Mouse (Mus musculus) liver, postnatal 0 days (tissue): ENCODE measurements around the gene Setd5. TPM values are rescaled to one million over a fixed set of nuclear protein-coding genes. Genes with fewer than 3 reads are reported as not detected.

Experiments
- ATAC-seq: fragments of 200-750 bp; cut with Nextera tagmentation; 2 replicates; pipeline ENCODE4 v1.8.0; 2017; ENCODE audit warnings: mild to moderate bottlenecking, moderate library complexity
- DNase-seq: peaks from one replicate; pipeline ENCODE4 v3.0.0-alpha.2; 2016
- H3K27ac ChIP-seq: fragments of 300-500 bp; sonication (generic); 2 replicates; pipeline ENCODE4 v1.5.1; 2014; ENCODE audit warnings: antibody characterized with exemption, moderate library complexity, mild to moderate bottlenecking, low read depth
- H3K27me3 ChIP-seq: fragments of 300-500 bp; sonication (generic); 2 replicates; pipeline ENCODE4 v1.6.1; 2014; ENCODE audit warnings: low read length, control low read depth, mixed read lengths; ENCODE audit not compliant: insufficient read depth
- H3K36me3 ChIP-seq: fragments of 300-500 bp; sonication (generic); replicated peaks from 2 replicates; pipeline ENCODE4 v1.6.1; 2014; ENCODE audit warnings: mild to moderate bottlenecking, control low read depth, low read length, moderate library complexity, mixed read lengths; ENCODE audit not compliant: insufficient read depth
- H3K4me1 ChIP-seq: fragments of 300-500 bp; sonication (generic); 2 replicates; pipeline ENCODE4 v1.6.1; 2014; ENCODE audit warnings: antibody characterized with exemption, mild to moderate bottlenecking, control low read depth; ENCODE audit not compliant: insufficient read depth
- H3K4me2 ChIP-seq: fragments of 300-500 bp; sonication (generic); 2 replicates; pipeline ENCODE4 v1.6.1; 2014; ENCODE audit warnings: low read depth, mild to moderate bottlenecking, low read length, moderate library complexity, mixed read lengths
- H3K4me3 ChIP-seq: fragments of 300-500 bp; sonication (generic); 2 replicates; pipeline ENCODE4 v1.5.1; 2014; ENCODE audit warnings: low read depth, low read length
- H3K9ac ChIP-seq: fragments of 300-500 bp; sonication (generic); replicated peaks from 2 replicates; pipeline ENCODE4 v1.6.1; 2014; ENCODE audit warnings: mild to moderate bottlenecking, moderate library complexity
- H3K9me3 ChIP-seq: fragments of 300-500 bp; sonication (generic); 2 replicates; pipeline ENCODE4 v1.6.1; 2016; ENCODE audit warnings: mild to moderate bottlenecking, control low read depth, low read length, mixed read lengths
- CTCF ChIP-seq: sonication (generic); IDR thresholded peaks from 2 replicates; pipeline ENCODE4 v1.5.1; 2016; ENCODE audit warnings: antibody characterized with exemption, low read depth
- EP300 ChIP-seq: IDR thresholded peaks from 2 replicates; pipeline ENCODE4 v1.6.1; 2016; ENCODE audit warnings: antibody characterized with exemption, low read depth, mild to moderate bottlenecking
- WGBS: fragments of 180-500 bp; shearing (Covaris S2); extraction: QIAGEN DNeasy Blood & Tissue Kit; methylation state at CpG from one replicate; pipeline ENCODE4 v1.1.7; 2014; ENCODE audit not compliant: insufficient replicate concordance; 5-methylcytosine and 5-hydroxymethylcytosine counted together
- polyA plus RNA-seq: library from polyadenylated mRNA; unstranded; fragments of >200 nt; fragmentation: Nextera tagmentation; extraction: Ambion mirVana; gene quantifications from 2 replicates; pipeline ENCODE4 v1.2.1, GENCODE M21; 2015

Gene Setd5
- 17.3 and 19.7 TPM in 2 replicates for polyA plus RNA-seq

DNA sequence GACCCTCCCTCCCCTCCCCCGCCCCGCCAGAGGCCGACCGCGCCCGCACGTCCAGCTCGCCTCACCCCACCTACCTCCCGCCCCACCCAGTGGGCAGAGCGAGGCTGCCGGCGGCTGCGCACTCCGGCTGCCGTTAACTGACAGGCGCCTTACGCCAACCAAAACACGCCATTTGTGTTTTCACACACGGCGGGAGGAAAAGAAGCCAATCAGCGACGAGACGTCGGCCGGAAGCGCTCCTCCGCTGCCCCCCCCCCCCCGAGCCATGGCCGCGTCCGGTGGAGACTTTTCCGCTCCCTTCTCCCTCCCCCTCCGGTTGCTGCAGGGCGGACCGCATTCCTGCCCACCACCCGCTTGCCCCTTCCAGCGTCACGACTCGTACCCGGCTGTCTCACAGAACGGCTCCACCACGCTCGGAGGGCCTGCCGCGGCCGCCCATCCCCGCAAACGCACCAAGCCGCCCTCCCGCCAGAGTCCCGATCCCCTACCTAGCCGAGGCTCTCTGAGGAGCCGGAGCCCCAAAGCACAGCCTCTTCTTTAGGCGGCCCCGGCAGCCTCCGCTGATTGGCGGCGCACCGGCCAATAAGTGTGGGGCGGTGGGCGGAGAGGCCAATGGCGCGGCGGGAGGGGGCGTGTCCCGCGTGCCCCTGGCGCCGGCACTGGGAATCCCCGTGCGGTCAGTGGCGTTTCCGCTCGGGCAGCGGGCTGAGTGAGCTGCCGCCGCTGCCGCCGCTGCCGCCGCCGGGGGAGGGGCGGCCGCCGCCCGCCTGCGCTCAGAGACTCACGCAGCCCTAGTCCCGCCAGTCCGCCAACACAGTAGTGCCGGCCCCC lies at the start of gene Setd5:
Setd5 (plus strand) TSS at position 680 of the 831 bp plus-strand sequence.
- H3K27ac ChIP-seq, result peak within 1 kb of the TSS; percentile 100
- peak within 1 kb of the TSS; percentile 85 for H3K4me3 ChIP-seq
- TF ChIP-seq CTCF, result no peak
- peak; percentile 55 for TF ChIP-seq EP300
- H3K4me1 ChIP-seq, result peaks cover 22% of the 10 kb centered on the region
- H3K9ac ChIP-seq, result peak within 1 kb of the TSS; percentile 99
- H3K27me3 ChIP-seq, result no peaks in the 10 kb centered on the region
- ATAC-seq (peak; percentile 81), DNase-seq (peak; percentile 98)
- H3K9me3 ChIP-seq, result no peaks in the 10 kb centered on the region
- H3K36me3 ChIP-seq, result no peaks in the 10 kb centered on the region
- 2% methylated on average over 64 of the region's 91 CpGs for WGBS
- peak within 1 kb of the TSS; percentile 86 for H3K4me2 ChIP-seq

DNA sequence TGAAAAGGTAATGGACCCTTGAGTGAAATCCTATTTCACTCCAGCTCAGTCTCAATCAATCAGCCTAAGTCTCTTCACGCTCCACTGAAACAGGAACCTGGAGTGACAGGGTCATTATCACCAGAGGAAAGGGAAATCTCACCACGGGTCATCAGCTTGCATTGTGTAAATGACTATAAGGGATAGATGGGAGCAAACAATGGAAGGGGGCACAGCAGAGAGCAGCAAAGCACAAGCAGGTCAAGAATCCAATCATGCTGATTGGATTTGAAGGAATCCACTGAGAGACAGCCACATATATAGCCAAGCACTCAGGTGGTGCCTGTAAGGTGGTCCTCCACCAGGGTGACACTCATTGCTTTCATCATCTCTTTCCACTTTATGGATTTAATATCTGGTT lies 49.7 kb upstream of the Setd5 start:
- Histone ChIP-seq H3K9me3 (no peaks in the 10 kb centered on the region), H3K9ac (no peak overlapping the region), H3K36me3 (no peaks in the 10 kb centered on the region), H3K27ac (no peak overlapping the region), H3K4me2 (no peak overlapping the region), H3K27me3 (no peaks in the 10 kb centered on the region), H3K4me1 (no peaks in the 10 kb centered on the region), H3K4me3 (no peak overlapping the region)
- DNase-seq (no peak), ATAC-seq (no peak)
- TF ChIP-seq EP300 (no peak), CTCF (no peak)
- WGBS, result 21% methylated on average over 2 of the region's 2 CpGs

DNA sequence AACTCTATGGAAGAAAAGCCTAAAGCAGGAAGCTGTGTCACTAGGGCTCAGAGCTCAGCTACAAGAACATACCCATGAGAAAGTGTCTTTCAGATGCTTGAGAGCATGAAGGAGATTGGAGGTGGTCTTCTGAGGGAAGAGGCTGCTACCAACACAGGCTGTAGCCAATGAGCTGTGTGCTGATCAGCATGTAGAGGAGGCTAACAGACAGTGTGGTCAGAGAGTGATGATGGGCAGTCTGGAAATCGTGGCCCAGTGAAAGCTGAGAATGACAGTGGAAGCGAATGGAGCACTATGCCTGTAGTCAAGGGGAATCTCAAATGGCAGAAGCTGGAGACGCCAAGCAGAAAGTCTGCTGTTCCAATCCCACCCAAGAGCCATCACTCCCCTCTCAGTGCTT lies 48.2 kb upstream of the Setd5 start:
- WGBS, result 57% methylated on average over 3 of the region's 3 CpGs
- no peaks in the 10 kb centered on the region for H3K4me1 ChIP-seq
- ATAC-seq (no peak), DNase-seq (no peak)
- H3K4me2 ChIP-seq, result no peak overlapping the region
- no peak overlapping the region for H3K4me3 ChIP-seq
- TF ChIP-seq EP300 (no peak), CTCF (no peak)
- H3K9ac ChIP-seq, result no peak overlapping the region
- H3K36me3 ChIP-seq, result no peaks in the 10 kb centered on the region
- no peak overlapping the region for H3K27ac ChIP-seq
- H3K27me3 ChIP-seq, result no peaks in the 10 kb centered on the region
- no peaks in the 10 kb centered on the region for H3K9me3 ChIP-seq

DNA sequence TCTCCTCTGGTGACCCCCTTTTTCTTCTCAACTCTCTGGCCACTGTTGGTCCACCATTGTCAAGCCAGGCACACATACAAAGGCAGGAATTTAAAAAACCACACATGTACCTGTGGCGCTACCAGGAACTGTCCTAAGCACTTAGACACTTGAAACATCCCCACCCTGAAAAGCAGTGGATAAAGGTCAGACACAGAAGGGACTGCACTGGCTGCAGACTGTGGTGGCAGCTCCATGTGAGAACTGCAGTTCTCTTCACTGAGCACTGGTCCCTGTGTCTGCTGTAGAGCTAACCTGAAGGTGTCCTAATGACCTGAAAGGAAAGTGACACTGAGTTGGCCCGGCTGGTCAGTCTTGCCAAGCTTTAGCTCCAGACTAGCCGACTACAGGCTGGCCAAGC lies 46.6 kb upstream of the Setd5 start:
- Histone ChIP-seq H3K9me3 (no peaks in the 10 kb centered on the region), H3K36me3 (no peaks in the 10 kb centered on the region), H3K9ac (no peak overlapping the region), H3K4me3 (no peak overlapping the region), H3K4me1 (no peaks in the 10 kb centered on the region), H3K4me2 (no peak overlapping the region), H3K27ac (no peak overlapping the region), H3K27me3 (no peaks in the 10 kb centered on the region)
- 60% methylated on average over 3 of the region's 3 CpGs for WGBS
- ATAC-seq (no peak), DNase-seq (no peak)
- TF ChIP-seq EP300, result no peak
- TF ChIP-seq CTCF, result no peak

DNA sequence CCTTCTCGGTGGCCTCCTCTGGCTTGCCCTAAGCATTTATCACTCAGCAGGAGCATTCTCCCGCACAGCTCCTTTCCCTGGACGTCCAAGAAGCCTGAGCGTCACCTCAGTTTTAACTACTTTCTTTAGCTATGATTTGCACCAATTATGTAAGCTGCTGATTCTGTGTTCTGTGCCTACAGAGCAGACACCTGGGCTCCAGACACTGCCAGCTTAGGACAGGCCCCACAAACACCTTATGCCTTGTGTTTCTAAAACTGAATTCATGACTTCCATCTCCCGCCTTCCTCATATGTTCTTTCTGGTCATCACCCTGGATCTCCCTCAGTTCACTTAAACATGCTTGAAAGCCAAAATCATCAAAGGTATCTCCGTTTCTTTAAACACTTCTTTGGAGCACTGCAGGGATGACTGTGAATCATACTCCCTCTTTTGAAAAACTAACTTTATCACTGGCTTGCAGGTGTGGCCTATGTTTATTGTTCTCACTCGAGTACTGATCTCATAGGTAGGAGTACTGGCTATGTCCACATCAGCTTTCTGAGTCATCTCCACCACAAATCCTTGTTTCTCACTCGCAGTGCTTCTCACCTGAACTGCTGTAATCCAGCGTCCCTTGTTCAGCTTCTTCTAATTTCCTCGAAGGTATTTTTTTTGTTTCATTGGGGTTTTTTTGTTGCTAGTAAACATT lies 46.0 kb upstream of the Setd5 start:
- no peak for DNase-seq

DNA sequence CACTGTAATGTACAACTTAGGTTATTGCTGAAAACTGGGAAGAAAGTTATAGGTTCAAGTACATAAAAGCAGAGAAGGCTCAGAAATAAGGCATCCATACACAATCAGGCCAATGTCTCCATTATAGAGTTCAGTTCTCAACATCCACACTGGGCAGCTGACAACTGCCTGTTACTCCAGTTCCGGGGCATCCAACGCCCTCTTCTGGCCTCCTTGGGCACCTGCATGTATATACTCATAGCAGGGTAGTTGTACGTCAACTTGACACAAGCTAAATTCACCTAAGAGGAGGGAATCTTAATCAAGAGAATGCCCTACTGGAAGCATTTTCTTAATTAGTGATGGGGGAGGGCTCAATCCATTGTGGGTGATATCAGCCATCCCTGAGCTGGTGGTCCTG lies 45.0 kb upstream of the Setd5 start:
- Histone ChIP-seq H3K4me2 (no peak overlapping the region), H3K9me3 (no peaks in the 10 kb centered on the region), H3K9ac (no peak overlapping the region), H3K4me1 (0 out of 2 replicates have a peak, but pooled peaks cover 2% of the 10 kb centered on the region), H3K27me3 (no peaks in the 10 kb centered on the region), H3K27ac (no peak overlapping the region), H3K36me3 (no peaks in the 10 kb centered on the region), H3K4me3 (no peak overlapping the region)
- WGBS, result 63% methylated on average over 3 of the region's 3 CpGs
- TF ChIP-seq EP300, result no peak
- TF ChIP-seq CTCF, result no peak
- DNase-seq, result no peak
- ATAC-seq, result no peak

More for the DNA sequence above, 46.0 kb upstream of the Setd5 start:
- Histone ChIP-seq H3K4me1 (no peaks in the 10 kb centered on the region), H3K36me3 (no peaks in the 10 kb centered on the region), H3K9ac (no peak overlapping the region), H3K4me2 (no peak overlapping the region), H3K4me3 (no peak overlapping the region), H3K9me3 (no peaks in the 10 kb centered on the region), H3K27me3 (no peaks in the 10 kb centered on the region), H3K27ac (no peak overlapping the region)
- ATAC-seq, result no peak
- WGBS, result 74% methylated on average over 10 of the region's 10 CpGs
- TF ChIP-seq CTCF (no peak), EP300 (no peak)
